Mouse (Mus musculus): ENCODE measurements around the gene Rapgef4. TPM values are rescaled to one million over a fixed set of nuclear protein-coding genes. Genes with fewer than 3 reads are reported as not detected.

The Rapgef4 gene
- total and polyA plus RNA-seq, 3 experiments: 0.33 TPM; not detected in 2

DNA sequence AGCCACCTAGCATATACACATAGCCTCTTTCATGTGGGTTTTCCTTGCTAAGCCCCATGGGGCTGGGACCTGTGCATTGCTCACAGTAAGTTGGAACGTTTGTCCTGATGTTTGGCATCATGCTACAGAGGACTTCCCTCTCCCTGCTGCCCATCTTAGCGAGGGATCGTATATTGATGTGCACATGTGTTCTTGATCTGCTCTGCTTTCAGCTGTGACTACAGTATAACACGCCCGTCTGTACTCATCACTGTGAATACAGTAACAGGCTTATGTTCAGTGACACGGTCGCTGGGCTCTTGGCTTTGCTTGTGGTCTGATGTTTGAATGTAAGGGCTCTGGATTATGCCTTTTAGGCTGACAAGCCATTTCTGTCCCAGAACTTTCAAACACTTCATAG lies 324.7 kb downstream of the Rapgef4 start:
- Histone ChIP-seq H3K4me1 (ENCODE audit: insufficient read depth, low read depth, low read length) (0 out of 2 replicates have a peak, but pooled peaks cover 4% of the 10 kb centered on the region), H3K4me3 (ENCODE audit: low read depth, low read length) (no peak overlapping the region), H3K36me3 (replicated peaks) (peaks cover 75% of the 10 kb centered on the region), H3K9me3 (replicated peaks) (no peaks in the 10 kb centered on the region), H3K27me3 (ENCODE audit: insufficient read depth, low read length) (no peaks in the 10 kb centered on the region)
- ATAC-seq (ENCODE audit: extremely low read depth, insufficient number of reproducible peaks, low FRiP score, poor library complexity, severe bottlenecking): no peak
- TF ChIP-seq GATA2 (IDR thresholded peaks at IDR 0.05; ENCODE audit: borderline replicate concordance, low read depth, low read length) (no peak), TAL1 (conservative IDR thresholded peaks at IDR 0.05; ENCODE audit: low read depth, low read length) (no peak), CTCF (IDR thresholded peaks at IDR 0.05; ENCODE audit: low read depth, low read length) (no peak)
- DNase-seq (ENCODE audit: low spot score): no peak

Other genes with a start within 250 kb of the Rapgef4 start
- 2.6 TPM in 2 replicates for gene Itga6, start 235.6 kb upstream of the Rapgef4 start, total RNA-seq (2014; fragmentation: Nextera tagmentation)
- 0.58 and 1.1 TPM in 2 replicates for gene Itga6, start 235.6 kb upstream of the Rapgef4 start, total RNA-seq (2017)
- 0.22 and 0.38 TPM in 2 replicates for gene Itga6, start 235.6 kb upstream of the Rapgef4 start, polyA plus RNA-seq (2012)
- gene Pdk1, start 108.0 kb upstream of the Rapgef4 start, total RNA-seq (2014; fragmentation: Nextera tagmentation): 54.4 and 62.8 TPM in 2 replicates
- gene Pdk1, start 108.0 kb upstream of the Rapgef4 start, total RNA-seq (2017): 124 and 141 TPM in 2 replicates
- 50.3 and 58.0 TPM in 2 replicates for gene Pdk1, start 108.0 kb upstream of the Rapgef4 start, polyA plus RNA-seq (2012)